Mouse (Mus musculus) regulatory T cell (primary cell): Measurements from ENCODE around the gene Bola1.
"Not testable (repeated sequence)": the region's sequence is repeated elsewhere in the genome, so short reads cannot be mapped to it uniquely, and the experiment has no call there.

Experiments used
- in situ Hi-C: fragments of 300-600 bp; cut with MboI, MseI; formaldehyde crosslinking; loops from one replicate; pipeline ENCODE4 v1.15.1; 2025; ENCODE audit warnings: high pct_unique_total_duplicates

The Bola1 gene

GRCm38 (mm10) chr3:96247356-96248140 lies 28.0 kb upstream of the Bola1 start:
- in situ Hi-C loops: no loop called here

GRCm38 (mm10) chr3:96246427-96246856 lies 26.9 kb upstream of the Bola1 start, which contains the start of gene Hist2h3c1:
Gene Hist2h3c1 (plus strand): TSS chr3:96246685.
- in situ Hi-C loops: not testable (repeated sequence)

- in situ Hi-C loops: not testable (repeated sequence)
Measured at GRCm38 (mm10) chr3:96246018-96246417, 26.5 kb upstream of the Bola1 start.

GRCm38 (mm10) chr3:96245003-96245886 lies 25.7 kb upstream of the Bola1 start, which contains the start of gene Hist2h2aa1:
Gene Hist2h2aa1 (plus strand): TSS chr3:96245497.
- in situ Hi-C loops: not testable (repeated sequence)

GRCm38 (mm10) chr3:96243921-96244572 lies 24.5 kb upstream of the Bola1 start:
- in situ Hi-C loops: no loop called here

GRCm38 (mm10) chr3:96240799-96241197 lies 21.3 kb upstream of the Bola1 start:
- in situ Hi-C loops: no loop called here

- in situ Hi-C loops: not testable (repeated sequence)
Measured at GRCm38 (mm10) chr3:96239949-96240798, 20.7 kb upstream of the Bola1 start, which contains the start of gene Hist2h2aa2. Gene Hist2h2aa2 (minus strand): TSS chr3:96240276.

- in situ Hi-C loops: not testable (repeated sequence)
Measured at GRCm38 (mm10) chr3:96238954-96239793, 19.7 kb upstream of the Bola1 start, which contains the start of gene Hist2h3c2. Gene Hist2h3c2 (minus strand): TSS chr3:96239127.

GRCm38 (mm10) chr3:96237904-96238511 lies 18.5 kb upstream of the Bola1 start:
- in situ Hi-C loops: no loop called here

GRCm38 (mm10) chr3:96237335-96237903 lies 17.9 kb upstream of the Bola1 start:
- in situ Hi-C loops: no loop called here

GRCm38 (mm10) chr3:96236834-96237334 lies 17.4 kb upstream of the Bola1 start:
- in situ Hi-C loops: no loop called here

- in situ Hi-C loops: no loop called here
Measured at GRCm38 (mm10) chr3:96235836-96236235, 16.3 kb upstream of the Bola1 start.

GRCm38 (mm10) chr3:96234914-96235313 lies 15.4 kb upstream of the Bola1 start:
- in situ Hi-C loops: no loop called here

- in situ Hi-C loops: no loop called here
Measured at GRCm38 (mm10) chr3:96231758-96232120, 12.2 kb upstream of the Bola1 start.

- in situ Hi-C loops: no loop called here
Measured at GRCm38 (mm10) chr3:96230910-96231757, 11.6 kb upstream of the Bola1 start.

GRCm38 (mm10) chr3:96230404-96230803 lies 10.9 kb upstream of the Bola1 start:
- in situ Hi-C loops: no loop called here

- in situ Hi-C loops: no loop called here
Measured at GRCm38 (mm10) chr3:96228828-96229227, 9.3 kb upstream of the Bola1 start.
